Mouse (Mus musculus) embryonic facial prominence, embryonic 15.5 days (tissue): Measurements from ENCODE around the gene Plekhs1. TPM values are rescaled to one million over a fixed set of nuclear protein-coding genes. Genes with fewer than 3 reads are reported as not detected.

ENCODE experiments used
- ATAC-seq: fragments of 200-750 bp; cut with Nextera tagmentation; 2 replicates; pipeline ENCODE4 v1.8.0; 2017; ENCODE audit warnings: low read depth, moderate TSS enrichment; ENCODE audit not compliant: insufficient number of reproducible peaks, low FRiP score, low TSS enrichment
- H3K27ac ChIP-seq: fragments of 300-500 bp; sonication (generic); replicated peaks from 2 replicates; pipeline ENCODE4 v1.5.1; 2015; ENCODE audit warnings: mild to moderate bottlenecking, inconsistent platforms
- H3K27me3 ChIP-seq: fragments of 300-500 bp; sonication (generic); 2 replicates; pipeline ENCODE4 v1.6.1; 2015; ENCODE audit warnings: inconsistent platforms
- H3K36me3 ChIP-seq: fragments of 300-500 bp; sonication (generic); 2 replicates; pipeline ENCODE4 v1.6.1; 2015; ENCODE audit warnings: mild to moderate bottlenecking, inconsistent platforms
- H3K4me1 ChIP-seq: fragments of 300-500 bp; sonication (generic); 2 replicates; pipeline ENCODE4 v1.6.1; 2015; ENCODE audit warnings: inconsistent platforms
- H3K4me2 ChIP-seq: fragments of 300-500 bp; sonication (generic); replicated peaks from 2 replicates; pipeline ENCODE4 v1.6.1; 2015; ENCODE audit warnings: mild to moderate bottlenecking, inconsistent platforms
- H3K4me3 ChIP-seq: fragments of 300-500 bp; sonication (generic); replicated peaks from 2 replicates; pipeline ENCODE4 v1.5.1; 2015; ENCODE audit warnings: mild to moderate bottlenecking, inconsistent platforms
- H3K9ac ChIP-seq: fragments of 300-500 bp; sonication (generic); 2 replicates; pipeline ENCODE4 v1.6.1; 2015; ENCODE audit warnings: inconsistent platforms
- H3K9me3 ChIP-seq: fragments of 300-500 bp; sonication (generic); replicated peaks from 2 replicates; pipeline ENCODE4 v1.6.1; 2016; ENCODE audit warnings: inconsistent platforms
- WGBS: fragments of 180-500 bp; shearing (Covaris S2); methylation state at CpG from one replicate; pipeline ENCODE4 v1.1.7; 2015; 5-methylcytosine and 5-hydroxymethylcytosine counted together
- polyA plus RNA-seq: library from polyadenylated mRNA; unstranded; fragments of >200 nt; fragmentation: Nextera tagmentation; extraction: Ambion mirVana; gene quantifications from 2 replicates; pipeline ENCODE4 v1.2.1, GENCODE M21; 2015

Plekhs1 gene
- polyA plus RNA-seq: 1.2 and 1.9 TPM in 2 replicates

GRCm38 (mm10) chr19:56461522-56462101 is at the start of gene Plekhs1:
Gene Plekhs1 (plus strand): TSS chr19:56461640.
- no peak for ATAC-seq
- Histone ChIP-seq H3K4me3 (no peak within 1 kb of the TSS), H3K27ac (no peak within 1 kb of the TSS), H3K4me2 (no peak within 1 kb of the TSS), H3K36me3 (no peaks in the 10 kb centered on the region), H3K9ac (no peak within 1 kb of the TSS), H3K4me1 (no peaks in the 10 kb centered on the region), H3K9me3 (no peaks in the 10 kb centered on the region), H3K27me3 (no peaks in the 10 kb centered on the region)
- 51% methylated on average over 10 of the region's 10 CpGs for WGBS

DNA sequence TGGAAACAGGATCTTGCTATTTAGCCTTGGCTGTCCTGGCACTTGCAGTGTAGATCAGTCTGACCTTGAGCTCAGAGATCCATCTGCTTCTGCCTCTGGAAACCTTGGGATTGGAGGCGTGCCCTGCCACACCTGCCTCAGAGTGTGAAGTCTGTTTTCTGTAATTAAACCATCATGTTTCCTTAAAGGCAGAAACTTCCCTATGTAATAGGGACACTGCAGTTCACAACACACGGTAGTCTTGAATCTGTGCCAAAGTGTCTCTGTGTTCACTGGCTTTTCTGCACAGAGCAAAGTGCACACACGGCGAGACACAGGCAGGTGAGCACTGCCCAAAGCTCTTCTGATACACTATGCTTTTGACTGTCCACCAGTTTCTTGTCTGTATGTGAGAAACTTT is 43.0 kb upstream of the Plekhs1 start:
- Histone ChIP-seq H3K9me3 (no peaks in the 10 kb centered on the region), H3K9ac (no peak overlapping the region), H3K4me1 (peaks cover 6% of the 10 kb centered on the region), H3K36me3 (no peaks in the 10 kb centered on the region), H3K4me2 (no peak overlapping the region), H3K27me3 (no peaks in the 10 kb centered on the region), H3K27ac (no peak overlapping the region), H3K4me3 (no peak overlapping the region)
- no peak for ATAC-seq
- WGBS: 58% methylated on average over 4 of the region's 4 CpGs

DNA sequence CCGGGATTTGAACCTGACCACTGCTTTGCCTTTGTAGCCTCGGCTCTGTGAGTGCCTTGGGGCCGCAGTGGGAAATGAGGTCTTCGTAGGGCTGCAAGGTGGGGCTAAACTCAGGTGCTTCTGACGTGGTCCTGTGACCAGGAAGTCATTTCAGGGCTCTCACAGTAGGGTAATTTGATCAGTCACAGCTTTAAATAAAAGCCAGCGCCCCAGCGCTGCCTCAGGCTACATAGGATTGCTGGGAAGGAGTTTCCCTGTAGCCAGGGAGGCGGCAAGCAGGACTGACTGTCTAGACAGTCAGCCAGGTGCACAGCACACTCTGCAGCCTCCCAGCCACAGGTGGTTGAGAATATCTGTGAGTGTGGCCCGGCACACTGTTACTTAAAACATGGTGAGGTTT is 42.0 kb upstream of the Plekhs1 start:
- no peak for ATAC-seq

GRCm38 (mm10) chr19:56420345-56420744 is 41.1 kb upstream of the Plekhs1 start:
- Histone ChIP-seq H3K4me1 (peaks cover 16% of the 10 kb centered on the region), H3K4me2 (no peak overlapping the region), H3K9ac (no peak overlapping the region), H3K27ac (no peak overlapping the region), H3K36me3 (no peaks in the 10 kb centered on the region), H3K4me3 (no peak overlapping the region), H3K9me3 (no peaks in the 10 kb centered on the region), H3K27me3 (no peaks in the 10 kb centered on the region)
- 88% methylated on average over 3 of the region's 3 CpGs for WGBS
- ATAC-seq: no peak

More for the DNA sequence above, 42.0 kb upstream of the Plekhs1 start:
- H3K36me3 ChIP-seq: no peaks in the 10 kb centered on the region
- H3K9me3 ChIP-seq: no peaks in the 10 kb centered on the region
- peaks cover 8% of the 10 kb centered on the region for H3K4me1 ChIP-seq
- WGBS: 30% methylated on average over 9 of the region's 9 CpGs
- H3K9ac ChIP-seq: no peak overlapping the region
- H3K27me3 ChIP-seq: no peaks in the 10 kb centered on the region
- H3K4me3 ChIP-seq: no peak overlapping the region
- H3K4me2 ChIP-seq: no peak overlapping the region
- H3K27ac ChIP-seq: no peak overlapping the region

- Histone ChIP-seq H3K9ac (no peak overlapping the region), H3K4me2 (peak overlapping the region; percentile 30; the same call in 1 of the 2 replicates), H3K27me3 (no peaks in the 10 kb centered on the region), H3K27ac (0 out of 2 replicates have a peak overlapping the region, but pooled peaks have one; percentile 28), H3K36me3 (no peaks in the 10 kb centered on the region), H3K4me3 (no peak overlapping the region), H3K9me3 (no peaks in the 10 kb centered on the region), H3K4me1 (peaks cover 22% of the 10 kb centered on the region)
- WGBS: 24% methylated on average over 14 of the region's 14 CpGs
- ATAC-seq: no peak; the same call in 1 of the 2 replicates
Measured at GRCm38 (mm10) chr19:56422476-56423338, 38.7 kb upstream of the Plekhs1 start.

GRCm38 (mm10) chr19:56423370-56423769 is 38.1 kb upstream of the Plekhs1 start:
- no peak for ATAC-seq
- H3K27me3 ChIP-seq: no peaks in the 10 kb centered on the region
- no peaks in the 10 kb centered on the region for H3K36me3 ChIP-seq
- WGBS: 39% methylated on average over 12 of the region's 12 CpGs
- H3K4me1 ChIP-seq: peaks cover 22% of the 10 kb centered on the region
- 0 out of 2 replicates have a peak overlapping the region, but pooled peaks have one; percentile 6 for H3K27ac ChIP-seq
- H3K9me3 ChIP-seq: no peaks in the 10 kb centered on the region
- H3K9ac ChIP-seq: no peak overlapping the region
- H3K4me2 ChIP-seq: no peak overlapping the region
- H3K4me3 ChIP-seq: no peak overlapping the region

GRCm38 (mm10) chr19:56424606-56425395 is 36.6 kb upstream of the Plekhs1 start:
- H3K4me3 ChIP-seq: no peak overlapping the region
- H3K9me3 ChIP-seq: no peaks in the 10 kb centered on the region
- WGBS: 61% methylated on average over 17 of the region's 17 CpGs
- no peak overlapping the region for H3K4me2 ChIP-seq
- ATAC-seq: no peak
- H3K4me1 ChIP-seq: peaks cover 22% of the 10 kb centered on the region
- no peaks in the 10 kb centered on the region for H3K36me3 ChIP-seq
- H3K9ac ChIP-seq: no peak overlapping the region
- H3K27me3 ChIP-seq: no peaks in the 10 kb centered on the region
- H3K27ac ChIP-seq: no peak overlapping the region

- 71% methylated on average over 9 of the region's 9 CpGs for WGBS
- Histone ChIP-seq H3K36me3 (no peaks in the 10 kb centered on the region), H3K27ac (peak overlapping the region; percentile 24; the same call in 1 of the 2 replicates), H3K9me3 (no peaks in the 10 kb centered on the region), H3K4me2 (no peak overlapping the region), H3K27me3 (no peaks in the 10 kb centered on the region), H3K4me3 (no peak overlapping the region), H3K4me1 (peaks cover 22% of the 10 kb centered on the region), H3K9ac (no peak overlapping the region)
- no peak for ATAC-seq
Measured at GRCm38 (mm10) chr19:56425492-56425891, 35.9 kb upstream of the Plekhs1 start.

DNA sequence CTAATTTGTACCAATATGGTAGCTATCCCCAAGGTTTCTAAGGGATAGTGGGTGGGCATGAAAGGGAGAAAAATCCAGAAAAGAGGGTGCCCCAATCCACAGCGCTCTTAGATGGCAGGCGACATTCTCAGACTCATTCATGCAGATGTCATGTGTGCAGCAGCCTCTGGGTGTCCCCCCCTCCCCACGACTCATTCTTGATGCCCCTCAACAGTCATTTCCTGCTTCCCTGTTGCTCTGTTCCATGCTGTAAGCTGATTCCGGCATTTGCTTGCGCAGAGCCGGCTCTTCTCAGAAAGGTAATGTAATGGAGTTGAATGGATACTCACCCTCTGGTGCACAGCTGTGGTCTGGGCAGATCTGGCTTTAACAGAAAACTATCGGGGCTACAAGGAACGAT is 31.1 kb upstream of the Plekhs1 start:
- H3K9me3 ChIP-seq: no peaks in the 10 kb centered on the region
- WGBS: 48% methylated on average over 8 of the region's 8 CpGs
- H3K4me2 ChIP-seq: no peak overlapping the region
- no peak for ATAC-seq
- H3K4me3 ChIP-seq: no peak overlapping the region
- H3K27me3 ChIP-seq: no peaks in the 10 kb centered on the region
- 0 out of 2 replicates have a peak, but pooled peaks cover 5% of the 10 kb centered on the region for H3K36me3 ChIP-seq
- no peak overlapping the region for H3K9ac ChIP-seq
- peaks cover 5% of the 10 kb centered on the region; the same call in 1 of the 2 replicates for H3K4me1 ChIP-seq
- H3K27ac ChIP-seq: no peak overlapping the region

- Histone ChIP-seq H3K27me3 (no peaks in the 10 kb centered on the region), H3K27ac (no peak overlapping the region), H3K4me1 (no peaks in the 10 kb centered on the region; the same call in 1 of the 2 replicates), H3K4me2 (no peak overlapping the region), H3K36me3 (0 out of 2 replicates have a peak, but pooled peaks cover 5% of the 10 kb centered on the region), H3K4me3 (no peak overlapping the region), H3K9ac (no peak overlapping the region), H3K9me3 (no peaks in the 10 kb centered on the region)
- ATAC-seq: no peak
- WGBS: 55% methylated on average over 10 of the region's 10 CpGs
Measured at GRCm38 (mm10) chr19:56432706-56433105, 28.7 kb upstream of the Plekhs1 start.

- H3K9ac ChIP-seq: no peak overlapping the region
- 0 out of 2 replicates have a peak, but pooled peaks cover 5% of the 10 kb centered on the region for H3K36me3 ChIP-seq
- H3K4me1 ChIP-seq: peaks cover 4% of the 10 kb centered on the region
- no peak overlapping the region for H3K4me2 ChIP-seq
- H3K27me3 ChIP-seq: no peaks in the 10 kb centered on the region
- no peaks in the 10 kb centered on the region for H3K9me3 ChIP-seq
- no peak overlapping the region for H3K27ac ChIP-seq
- no peak for ATAC-seq
- WGBS: 89% methylated on average over 7 of the region's 7 CpGs
- H3K4me3 ChIP-seq: no peak overlapping the region
Measured at GRCm38 (mm10) chr19:56433581-56433980, 27.9 kb upstream of the Plekhs1 start.
